Mouse (Mus musculus): ENCODE measurements around the gene Srsf9. TPM values are rescaled to one million over a fixed set of nuclear protein-coding genes. Genes with fewer than 3 reads are reported as not detected.

Gene Srsf9
- total and polyA plus RNA-seq, 3 experiments, result 80.0 to 170 TPM; not detected in 1

DNA sequence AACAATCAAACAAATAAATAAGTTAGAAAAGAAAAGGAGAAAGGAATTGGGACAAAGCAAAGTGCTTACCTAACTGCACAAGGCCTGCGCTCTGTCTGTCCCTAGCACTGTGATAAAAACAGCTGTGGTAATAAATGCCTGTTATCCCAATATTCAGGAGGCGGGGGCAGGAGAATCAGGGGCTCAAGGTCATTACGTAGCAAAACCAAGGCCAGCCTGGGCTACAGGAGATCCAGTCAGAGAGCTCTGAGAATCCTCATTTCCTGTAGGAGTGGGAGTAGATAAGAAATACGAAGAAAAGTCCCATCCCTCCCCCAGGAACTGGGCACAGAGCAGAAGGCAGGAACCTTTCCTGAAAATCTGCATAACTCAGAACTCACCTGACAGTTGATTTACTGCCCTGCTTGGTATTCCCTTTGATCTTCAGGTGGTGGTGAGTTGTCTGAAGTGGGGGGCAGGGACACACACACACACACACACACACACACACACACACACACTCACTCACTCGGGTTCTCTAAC is 32.9 kb downstream of the Srsf9 start:
- TF ChIP-seq UBTF (IDR thresholded peaks at IDR 0.05; ENCODE audit: borderline replicate concordance, insufficient read depth, low read depth, low read length) (no peak), MYB (IDR thresholded peaks at IDR 0.05; ENCODE audit: low read depth, low read length) (no peak)
- peak overlapping the region; percentile 21 for H3K27ac ChIP-seq (ENCODE audit: control insufficient read depth, low read depth, low read length)
- H3K36me3 ChIP-seq (ENCODE audit: control insufficient read depth in 1 of 2, insufficient read depth in 2 of 2, low read length in 2 of 2), result peaks cover 0 to 5% of the 10 kb centered on the region in 2 experiments; a peak in 2 of 4 replicates
- H3K9ac ChIP-seq (ENCODE audit: control insufficient read depth, low read depth, low read length, poor library complexity, severe bottlenecking), result peak overlapping the region; percentile 63
- H3K4me3 ChIP-seq (ENCODE audit: control insufficient read depth in 1 of 2, insufficient read depth in 1 of 2, low read depth in 2 of 2, low read length in 2 of 2), result peak overlapping the region; percentile 52 to 74
- no peak for DNase-seq (ENCODE audit: low read depth, low spot score)
- H3K4me1 ChIP-seq (ENCODE audit: control insufficient read depth in 1 of 2, insufficient read depth in 2 of 2, low read length in 2 of 2), result peaks cover 2 to 7% of the 10 kb centered on the region in 2 experiments; a peak in 3 of 4 replicates
- peaks cover 2% of the 10 kb centered on the region; the same call in 1 of the 2 replicates for H3K79me2 ChIP-seq (ENCODE audit: control insufficient read depth, insufficient read depth, low read length, poor library complexity)
- H3K9me3 ChIP-seq (replicated peaks; ENCODE audit: insufficient read depth, low read length), result no peaks in the 10 kb centered on the region
- H3K27me3 ChIP-seq (ENCODE audit: control insufficient read depth in 1 of 2, insufficient read depth in 2 of 2, low read length in 2 of 2), result no peaks in the 10 kb centered on the region

DNA sequence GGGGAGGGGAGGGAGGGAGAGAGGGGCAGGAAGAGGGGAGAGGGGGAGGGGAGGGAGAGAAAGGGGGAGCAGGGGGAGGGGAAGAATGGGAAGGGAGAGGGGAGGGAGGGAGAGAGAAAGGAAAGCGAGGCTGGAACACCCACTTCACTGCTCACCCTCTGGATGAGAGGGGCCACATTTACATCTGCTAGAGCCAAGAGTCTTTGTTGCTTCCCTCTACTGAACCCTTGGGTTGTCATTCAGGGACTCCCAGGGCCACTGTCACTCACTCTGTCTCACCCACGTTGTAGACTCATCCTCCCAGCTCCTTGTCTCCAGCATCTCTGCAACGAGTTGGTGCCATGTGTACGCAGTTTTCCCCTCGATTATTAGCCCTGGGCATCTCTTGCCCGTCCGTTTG is 35.2 kb downstream of the Srsf9 start:
- H3K27me3 ChIP-seq (ENCODE audit: control insufficient read depth in 1 of 2, insufficient read depth in 2 of 2, low read length in 2 of 2), result no peaks in the 10 kb centered on the region
- H3K36me3 ChIP-seq (ENCODE audit: control insufficient read depth in 1 of 2, insufficient read depth in 2 of 2, low read length in 2 of 2), result peaks cover 0 to 5% of the 10 kb centered on the region in 2 experiments; a peak in 2 of 4 replicates
- no peak overlapping the region for H3K9ac ChIP-seq (ENCODE audit: control insufficient read depth, low read depth, low read length, poor library complexity, severe bottlenecking)
- peaks cover 2% of the 10 kb centered on the region; the same call in 1 of the 2 replicates for H3K79me2 ChIP-seq (ENCODE audit: control insufficient read depth, insufficient read depth, low read length, poor library complexity)
- TF ChIP-seq ZKSCAN1 (IDR thresholded peaks at IDR 0.05; ENCODE audit: low read depth, low read length), result no peak
- no peak for TF ChIP-seq NELFE (IDR thresholded peaks at IDR 0.05; ENCODE audit: low read depth, low read length)
- TF ChIP-seq EP300 (IDR thresholded peaks at IDR 0.05; ENCODE audit: low read depth in 1 of 2, low read length in 2 of 2), result no peak
- TF ChIP-seq MAFK (IDR thresholded peaks at IDR 0.05; ENCODE audit: borderline replicate concordance, low read depth, low read length), result no peak
- TF ChIP-seq POLR2AphosphoS2 (IDR thresholded peaks at IDR 0.05; ENCODE audit: low read length), result no peak
- TF ChIP-seq UBTF (IDR thresholded peaks at IDR 0.05; ENCODE audit: borderline replicate concordance, insufficient read depth, low read depth, low read length), result no peak
- TF ChIP-seq MYB (IDR thresholded peaks at IDR 0.05; ENCODE audit: low read depth, low read length), result no peak
- TF ChIP-seq GABPA (IDR thresholded peaks at IDR 0.05; ENCODE audit: low read depth, low read length), result no peak
- TF ChIP-seq CTCF (IDR thresholded peaks at IDR 0.05 in 2 of 3, conservative IDR thresholded peaks at IDR 0.05 in 1 of 3; ENCODE audit: control insufficient read depth in 1 of 3, insufficient read depth in 1 of 3, low read depth in 2 of 3, low read length in 3 of 3, poor library complexity in 1 of 3, severe bottlenecking in 1 of 3), result no peak
- TF ChIP-seq BHLHE40 (IDR thresholded peaks at IDR 0.05; ENCODE audit: borderline replicate concordance, low read depth, low read length), result no peak
- TF ChIP-seq TCF12 (IDR thresholded peaks at IDR 0.05; ENCODE audit: low read depth, low read length), result no peak
- TF ChIP-seq ZC3H11A (IDR thresholded peaks at IDR 0.05; ENCODE audit: low read depth, low read length), result no peak
- TF ChIP-seq CHD1 (IDR thresholded peaks at IDR 0.05; ENCODE audit: low read depth, low read length), result no peak
- no peak for TF ChIP-seq MEF2A (IDR thresholded peaks at IDR 0.05; ENCODE audit: extremely low read depth, insufficient replicate concordance, low read depth, low read length, poor library complexity, severe bottlenecking)
- TF ChIP-seq SIN3A (IDR thresholded peaks at IDR 0.05; ENCODE audit: low read length), result no peak
- TF ChIP-seq KAT2A (conservative IDR thresholded peaks at IDR 0.05; ENCODE audit: low read depth, low read length), result no peak
- no peak for TF ChIP-seq TBP (IDR thresholded peaks at IDR 0.05; ENCODE audit: low read depth, low read length)
- TF ChIP-seq TAL1 (IDR thresholded peaks at IDR 0.05; ENCODE audit: low read length), result no peak
- no peak for TF ChIP-seq MXI1 (IDR thresholded peaks at IDR 0.05; ENCODE audit: low read depth, low read length)
- TF ChIP-seq JUND (IDR thresholded peaks at IDR 0.05; ENCODE audit: low read depth, low read length), result no peak
- H3K4me1 ChIP-seq (ENCODE audit: control insufficient read depth in 1 of 2, insufficient read depth in 2 of 2, low read length in 2 of 2), result peaks cover 2 to 7% of the 10 kb centered on the region in 2 experiments; a peak in 3 of 4 replicates
- no peaks in the 10 kb centered on the region for H3K9me3 ChIP-seq (replicated peaks; ENCODE audit: insufficient read depth, low read length)
- no peak for DNase-seq (ENCODE audit: low read depth, low spot score)
- H3K27ac ChIP-seq (ENCODE audit: control insufficient read depth, low read depth, low read length), result no peak overlapping the region
- H3K4me3 ChIP-seq (ENCODE audit: control insufficient read depth in 1 of 2, insufficient read depth in 1 of 2, low read depth in 2 of 2, low read length in 2 of 2), result no peak overlapping the region
